Comparison of ENCODE assay signal across 8 mouse cellular contexts in the genomic region with DNA sequence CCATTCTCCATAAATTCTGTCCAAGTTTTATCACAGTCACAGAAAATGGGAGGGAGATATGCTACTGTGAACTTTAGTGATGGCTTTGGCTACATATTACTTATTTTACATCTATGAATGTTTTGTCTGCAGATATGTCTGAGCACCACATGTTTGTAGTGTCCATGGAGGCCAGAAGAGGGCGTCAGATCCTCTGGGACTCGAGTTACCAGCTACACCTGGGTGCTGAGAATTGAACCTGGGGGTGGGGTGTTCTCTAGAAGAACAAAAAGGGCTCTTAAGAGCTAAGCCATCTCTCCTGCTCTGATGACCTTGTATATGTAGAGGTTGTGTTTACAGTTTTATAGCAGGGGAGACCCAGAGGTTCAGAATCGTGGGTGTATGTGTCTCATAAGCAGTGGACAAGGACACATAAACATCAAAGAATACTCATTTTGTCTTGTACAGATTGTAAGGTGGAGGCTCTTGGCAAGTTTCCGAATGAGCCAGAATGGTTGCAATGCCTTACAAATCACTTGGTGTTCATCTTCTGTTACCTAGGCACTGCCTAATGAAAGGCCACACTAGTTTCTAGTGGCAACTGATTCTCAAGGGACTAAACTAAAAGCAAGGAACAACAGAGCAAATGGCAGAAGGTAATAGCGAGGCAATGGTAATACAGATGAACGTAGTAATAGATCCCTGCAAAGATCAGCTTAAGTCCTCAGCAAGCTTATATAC. TPM values are rescaled to one million over a fixed set of nuclear protein-coding genes. Genes with fewer than 3 reads are reported as not detected.
DNase-seq lines count a peak whose midpoint lies in the region; ATAC-seq lines count a peak whose summit lies in the region.

No protein-coding gene starts in this region.

- H3K27ac ChIP-seq in forebrain, embryonic 16.5 days (ENCODE audit: low read length) = peak overlapping the region; percentile 87; the same call in 1 of the 2 replicates
- peak overlapping the region; percentile 99 for H3K27ac ChIP-seq in liver, embryonic 16.5 days (ENCODE audit: low read length)

- H3K9me3 ChIP-seq in erythroblast, embryonic 14.5 days (ENCODE audit: control insufficient read depth, low read length) = peaks cover 4% of the 10 kb centered on the region; the same call in 1 of the 2 replicates
- no peaks in the 10 kb centered on the region for H3K9me3 ChIP-seq in forebrain, embryonic 16.5 days (ENCODE audit: control insufficient read depth, low read length)
- no peaks in the 10 kb centered on the region for H3K9me3 ChIP-seq in liver, embryonic 16.5 days (replicated peaks; ENCODE audit: control insufficient read depth, low read length)

- H3K4me2 ChIP-seq in forebrain, embryonic 16.5 days (ENCODE audit: low read length) = peak overlapping the region; percentile 55
- peak overlapping the region; percentile 95 for H3K4me2 ChIP-seq in liver, embryonic 16.5 days (ENCODE audit: low read depth, low read length)

- H3K4me1 ChIP-seq in erythroblast, embryonic 14.5 days (ENCODE audit: control insufficient read depth) = peaks cover 75% of the 10 kb centered on the region
- H3K4me1 ChIP-seq in forebrain, embryonic 16.5 days (replicated peaks; ENCODE audit: control insufficient read depth, insufficient read depth, low read length) = peaks cover 13% of the 10 kb centered on the region
- H3K4me1 ChIP-seq in liver, embryonic 16.5 days (ENCODE audit: control insufficient read depth, low read depth, low read length) = peaks cover 51% of the 10 kb centered on the region

- H3K9ac ChIP-seq in forebrain, embryonic 16.5 days (replicated peaks; ENCODE audit: low read depth, low read length) = peak overlapping the region; percentile 70
- H3K9ac ChIP-seq in liver, embryonic 16.5 days (ENCODE audit: low read depth, low read length) = peak overlapping the region; percentile 97

- H3K4me3 ChIP-seq in erythroblast, embryonic 14.5 days (replicated peaks) = peak overlapping the region; percentile 94
- peak overlapping the region; percentile 61 for H3K4me3 ChIP-seq in forebrain, embryonic 16.5 days (replicated peaks; ENCODE audit: low read length)
- peak overlapping the region; percentile 96 for H3K4me3 ChIP-seq in liver, embryonic 16.5 days (ENCODE audit: low read depth, low read length)

- no peaks in the 10 kb centered on the region for H3K27me3 ChIP-seq in erythroblast, embryonic 14.5 days (ENCODE audit: control insufficient read depth)
- H3K27me3 ChIP-seq in forebrain, embryonic 16.5 days (replicated peaks; ENCODE audit: control insufficient read depth, insufficient read depth, low read length) = no peaks in the 10 kb centered on the region
- H3K27me3 ChIP-seq in liver, embryonic 16.5 days (ENCODE audit: control insufficient read depth, insufficient read depth, low read depth, low read length) = no peaks in the 10 kb centered on the region

- ATAC-seq in erythroblast, adult 5-6 weeks (replicated peaks; ENCODE audit: low FRiP score, poor library complexity, severe bottlenecking) = no peak
- ATAC-seq in forebrain, embryonic 16.5 days = no peak
- no peak for ATAC-seq in liver, embryonic 16.5 days (ENCODE audit: low read depth)
- ATAC-seq in cerebellum, adult (ENCODE audit: insufficient number of reproducible peaks, low FRiP score, low TSS enrichment) = no peak

- DNase-seq in A20 (ENCODE audit: low read depth, low spot score) = peak; percentile 62
- no peak for DNase-seq in Muller cell, postnatal 12 days (ENCODE audit: inconsistent ontology term)
- DNase-seq in cerebellum, adult 11-12 months = no peak

- H3K36me3 ChIP-seq in erythroblast, embryonic 14.5 days (ENCODE audit: control insufficient read depth) = peaks cover 35% of the 10 kb centered on the region
- H3K36me3 ChIP-seq in forebrain, embryonic 16.5 days (ENCODE audit: control insufficient read depth, insufficient read depth) = no peaks in the 10 kb centered on the region
- H3K36me3 ChIP-seq in liver, embryonic 16.5 days (ENCODE audit: control insufficient read depth, insufficient read depth) = no peaks in the 10 kb centered on the region

- WGBS in forebrain, embryonic 16.5 days = 46% methylated on average over 6 of the region's 6 CpGs
- WGBS in liver, embryonic 16.5 days (ENCODE audit: insufficient replicate concordance) = 54% methylated on average over 6 of the region's 6 CpGs

RNA-seq across cellular contexts. Expression of gene Rnf145, which starts 1.0 kb away (rescaled TPM):
- 10.3 and 13.0 TPM in 2 replicates for polyA plus RNA-seq in erythroblast, embryonic 14.5 days (2012)
- total RNA-seq in erythroblast, adult 5-6 weeks (2015; ENCODE audit: low replicate concordance) = 193 and 204 TPM in 2 replicates
- total RNA-seq in erythroblast, adult 5-6 weeks (2017; ENCODE audit: low replicate concordance) = 394 and 452 TPM in 2 replicates
- polyA plus RNA-seq in forebrain, embryonic 16.5 days (2015; fragmentation: Nextera tagmentation; extraction: Ambion mirVana) = 89.0 and 89.5 TPM in 2 replicates
- polyA plus RNA-seq in liver, embryonic 16.5 days (2015; fragmentation: Nextera tagmentation; extraction: Ambion mirVana) = 46.0 and 49.5 TPM in 2 replicates

RNA-seq across cellular contexts. Expression of gene Ublcp1, which starts 47.4 kb away (rescaled TPM):
- 0.53 and 0.54 TPM in 2 replicates for polyA plus RNA-seq in erythroblast, embryonic 14.5 days (2012)
- 224 and 301 TPM in 2 replicates for total RNA-seq in erythroblast, adult 5-6 weeks (2015; ENCODE audit: low replicate concordance)
- 191 and 230 TPM in 2 replicates for total RNA-seq in erythroblast, adult 5-6 weeks (2017; ENCODE audit: low replicate concordance)
- polyA plus RNA-seq in forebrain, embryonic 16.5 days (2015; fragmentation: Nextera tagmentation; extraction: Ambion mirVana) = 53.1 and 55.6 TPM in 2 replicates
- polyA plus RNA-seq in liver, embryonic 16.5 days (2015; fragmentation: Nextera tagmentation; extraction: Ambion mirVana) = 41.6 and 44.0 TPM in 2 replicates

Comparison
In these comparisons a context has a peak if more than half of its experiments do, and no peak if none do; other contexts are left out.
1. RNA of gene Ublcp1, which starts 47.4 kb away (polyA plus RNA-seq): 53.1 to 55.6 TPM in forebrain, embryonic 16.5 days and 41.6 to 44.0 TPM in liver, embryonic 16.5 days; 0.53 to 0.54 TPM in erythroblast, embryonic 14.5 days; every median in the first group is over 10 times any median in the second.
2. Peak in every context shown above with its lines, with median percentiles within 50 percentile points of each other: H3K4me3 ChIP-seq.